In genomic region chr6:34148639-34149038, GRCm38 (mm10) we compare ENCODE assay signal across 23 mouse cellular contexts. TPM values are rescaled to one million over a fixed set of nuclear protein-coding genes. Genes with fewer than 3 reads are reported as not detected.
A peak's percentile ranks its signal among the peaks of the same experiment; 100 is the strongest.
DNase-seq lines count a peak whose midpoint lies in the region; ATAC-seq and TF ChIP-seq lines count a peak whose summit lies in the region.
"Had no signal": no experiment of that assay in that cellular context is flagged by ENCODE, and none has a peak within 500 bp of the region (broad histone marks: within the 10 kb centered on the region; RNA-seq: fewer than 3 reads in every experiment).

No protein-coding gene starts in this region.

- no peak overlapping the region for H3K4me2 ChIP-seq in forebrain, embryonic 14.5 days (ENCODE audit: low read length)
- H3K4me2 ChIP-seq in forebrain, embryonic 16.5 days (ENCODE audit: low read length) = no peak overlapping the region
- H3K4me2 ChIP-seq: embryonic facial prominence, embryonic 13.5 days; embryonic facial prominence, embryonic 15.5 days had no signal

- TF ChIP-seq CTCF in heart, adult 2 months (IDR thresholded peaks at IDR 0.05) = no peak
- no peak for TF ChIP-seq CTCF in brain, embryonic 14.5 days (IDR thresholded peaks at IDR 0.05; ENCODE audit: borderline replicate concordance, extremely low read depth, insufficient read depth, insufficient read length)

- H3K27me3 ChIP-seq in forebrain, embryonic 14.5 days (replicated peaks; ENCODE audit: control insufficient read depth, insufficient read depth, low read length) = no peaks in the 10 kb centered on the region
- H3K27me3 ChIP-seq in forebrain, embryonic 10.5 days (ENCODE audit: poor library complexity, severe bottlenecking) = no peaks in the 10 kb centered on the region
- H3K27me3 ChIP-seq in heart, adult 2 months (ENCODE audit: control insufficient read depth, insufficient read depth, low read length) = no peaks in the 10 kb centered on the region
- no peaks in the 10 kb centered on the region for H3K27me3 ChIP-seq in forebrain, embryonic 16.5 days (replicated peaks; ENCODE audit: control insufficient read depth, insufficient read depth, low read length)
- H3K27me3 ChIP-seq: embryonic facial prominence, embryonic 13.5 days; embryonic facial prominence, embryonic 15.5 days; Patski had no signal

- peak; percentile 74 for DNase-seq in forebrain, embryonic 14.5 days (ENCODE audit: low spot score)
- no peak for DNase-seq in forebrain, embryonic 10.5 days (ENCODE audit: extremely low spot score, low spot score)
- DNase-seq in heart, adult 11 months = peak; percentile 22
- no peak for DNase-seq in heart, adult 2 months
- DNase-seq in brain, embryonic 14.5 days (ENCODE audit: low read depth) = peak; percentile 79
- DNase-seq in MN1 (ENCODE audit: low spot score) = no peak
- DNase-seq in kidney, postnatal 4 days = no peak
- DNase-seq: adrenal gland, adult 8-10 months; adrenal gland, postnatal 14 days; adrenal gland, postnatal 36 days; cerebellum, adult 11 months; cerebellum, adult 18-20 months; cerebellum, adult 8-10 months; cerebellum, adult 9-11 months; cerebellum, postnatal 14 days; cerebellum, postnatal 36 days; embryo, embryonic 11 days had no signal

- H3K9ac ChIP-seq in forebrain, embryonic 14.5 days (ENCODE audit: low read length) = no peak overlapping the region
- H3K9ac ChIP-seq in heart, adult 2 months (ENCODE audit: low read depth, low read length) = no peak overlapping the region
- no peak overlapping the region for H3K9ac ChIP-seq in forebrain, embryonic 16.5 days (replicated peaks; ENCODE audit: low read depth, low read length)
- H3K9ac ChIP-seq: embryonic facial prominence, embryonic 13.5 days; embryonic facial prominence, embryonic 15.5 days had no signal

- 63% methylated on average over 7 of the region's 7 CpGs for WGBS in forebrain, embryonic 14.5 days
- WGBS in forebrain, embryonic 10.5 days = 89% methylated on average over 7 of the region's 7 CpGs
- 75% methylated on average over 7 of the region's 7 CpGs for WGBS in heart, adult 2 months
- 42% methylated on average over 7 of the region's 7 CpGs for WGBS in forebrain, embryonic 16.5 days

- TF ChIP-seq POLR2A in heart, adult 2 months (IDR thresholded peaks at IDR 0.05; ENCODE audit: insufficient read depth, low read depth, low read length) = no peak
- TF ChIP-seq POLR2A in brain, embryonic 14.5 days (IDR thresholded peaks at IDR 0.05; ENCODE audit: borderline replicate concordance, extremely low read depth, insufficient read depth, insufficient read length, poor library complexity, severe bottlenecking) = no peak

- no peak for TF ChIP-seq EP300 in heart, adult 2 months (IDR thresholded peaks at IDR 0.05; ENCODE audit: insufficient read depth, low read depth, low read length)

- no peaks in the 10 kb centered on the region for H3K9me3 ChIP-seq in forebrain, embryonic 14.5 days (replicated peaks; ENCODE audit: control insufficient read depth, low read length)
- H3K9me3 ChIP-seq in forebrain, embryonic 10.5 days = no peaks in the 10 kb centered on the region; the same call in 1 of the 2 replicates
- no peaks in the 10 kb centered on the region for H3K9me3 ChIP-seq in forebrain, embryonic 16.5 days (ENCODE audit: control insufficient read depth, low read length)
- H3K9me3 ChIP-seq: embryonic facial prominence, embryonic 15.5 days had no signal

- H3K4me1 ChIP-seq in forebrain, embryonic 14.5 days (ENCODE audit: control insufficient read depth, insufficient read depth, low read length) = peaks cover 20% of the 10 kb centered on the region
- peaks cover 12% of the 10 kb centered on the region for H3K4me1 ChIP-seq in forebrain, embryonic 10.5 days
- no peaks in the 10 kb centered on the region for H3K4me1 ChIP-seq in heart, adult 2 months (ENCODE audit: control insufficient read depth, insufficient read depth, low read length)
- peaks cover 26% of the 10 kb centered on the region for H3K4me1 ChIP-seq in forebrain, embryonic 16.5 days (replicated peaks; ENCODE audit: control insufficient read depth, insufficient read depth, low read length)

- intact Hi-C loops in heart, adult 2 months (cut with DNase I) = no loop called here

- H3K36me3 ChIP-seq in forebrain, embryonic 14.5 days (ENCODE audit: control insufficient read depth, insufficient read depth, low read length) = no peaks in the 10 kb centered on the region
- H3K36me3 ChIP-seq in forebrain, embryonic 10.5 days (replicated peaks) = no peaks in the 10 kb centered on the region
- H3K36me3 ChIP-seq in heart, adult 2 months (ENCODE audit: control insufficient read depth, insufficient read depth, low read length) = no peaks in the 10 kb centered on the region
- no peaks in the 10 kb centered on the region for H3K36me3 ChIP-seq in forebrain, embryonic 16.5 days (ENCODE audit: control insufficient read depth, insufficient read depth)
- H3K36me3 ChIP-seq: embryonic facial prominence, embryonic 13.5 days; embryonic facial prominence, embryonic 15.5 days had no signal

- H3K79me2 ChIP-seq in heart, adult 2 months (replicated peaks; ENCODE audit: control insufficient read depth, insufficient read depth, low read length) = no peaks in the 10 kb centered on the region

- ATAC-seq in forebrain, embryonic 14.5 days = peak; percentile 52
- ATAC-seq in forebrain, embryonic 16.5 days = peak; percentile 26
- ATAC-seq: activated CD4-positive, CD25-positive, alpha-beta regulatory T cell, adult 4 months; Patski had no signal

- peak overlapping the region; percentile 66 for H3K27ac ChIP-seq in forebrain, embryonic 14.5 days (ENCODE audit: low read depth, low read length)
- H3K27ac ChIP-seq in forebrain, embryonic 10.5 days = no peak overlapping the region
- no peak overlapping the region for H3K27ac ChIP-seq in heart, adult 2 months
- peak overlapping the region; percentile 72 for H3K27ac ChIP-seq in forebrain, embryonic 16.5 days (ENCODE audit: low read length)
- H3K27ac ChIP-seq: embryonic facial prominence, embryonic 13.5 days; embryonic facial prominence, embryonic 15.5 days had no signal

- no peak overlapping the region for H3K4me3 ChIP-seq in forebrain, embryonic 14.5 days (ENCODE audit: low read depth, low read length)
- H3K4me3 ChIP-seq in forebrain, embryonic 10.5 days = no peak overlapping the region
- no peak overlapping the region for H3K4me3 ChIP-seq in heart, adult 2 months
- H3K4me3 ChIP-seq in forebrain, embryonic 16.5 days (replicated peaks; ENCODE audit: low read length) = no peak overlapping the region
- H3K4me3 ChIP-seq: embryonic facial prominence, embryonic 13.5 days; embryonic facial prominence, embryonic 15.5 days; erythroblast, embryonic 14.5 days had no signal

RNA-seq across cellular contexts. Expression of gene Slc35b4, which starts 28.3 kb away (rescaled TPM):
- 43.8 and 50.8 TPM in 2 replicates for polyA plus RNA-seq in forebrain, embryonic 14.5 days (2014; fragmentation: Nextera tagmentation; extraction: Ambion mirVana)
- polyA plus RNA-seq in forebrain, embryonic 10.5 days (2016; fragmentation: Nextera tagmentation; extraction: Ambion mirVana) = 41.7 and 47.5 TPM in 2 replicates
- total RNA-seq in heart, adult 2 months (2021) = 1 to 10 TPM; 8.0 to 8.5 TPM
- polyA plus RNA-seq in heart, adult 2 months (2012; rRNA removed) = 10.6 and 18.4 TPM in 2 replicates
- polyA plus RNA-seq in brain, embryonic 14.5 days (2012; rRNA removed) = 39.9 and 40.8 TPM in 2 replicates
- 49.0 and 52.7 TPM in 2 replicates for polyA plus RNA-seq in forebrain, embryonic 16.5 days (2015; fragmentation: Nextera tagmentation; extraction: Ambion mirVana)

Comparison
In these comparisons a context has a peak if more than half of its experiments do, and no peak if none do; other contexts are left out.
1. DNase-seq: peak in forebrain, embryonic 14.5 days (single experiment), heart, adult 11 months (single experiment) and brain, embryonic 14.5 days (single experiment); none in forebrain, embryonic 10.5 days (single experiment), heart, adult 2 months (0 of 2), MN1 (single experiment) and kidney, postnatal 4 days (0 of 2).
2. H3K27ac ChIP-seq: peak in forebrain, embryonic 14.5 days (single experiment) and forebrain, embryonic 16.5 days (single experiment); none in forebrain, embryonic 10.5 days (single experiment) and heart, adult 2 months (single experiment).